Mouse (Mus musculus): ENCODE measurements at regions not wholly inside any gene's neighbourhood (a gene's known extent, or its start where the extent isn't known, plus 50 kb on each side); places are given as distances from the start of the nearest gene placed in this dataset.

DNA sequence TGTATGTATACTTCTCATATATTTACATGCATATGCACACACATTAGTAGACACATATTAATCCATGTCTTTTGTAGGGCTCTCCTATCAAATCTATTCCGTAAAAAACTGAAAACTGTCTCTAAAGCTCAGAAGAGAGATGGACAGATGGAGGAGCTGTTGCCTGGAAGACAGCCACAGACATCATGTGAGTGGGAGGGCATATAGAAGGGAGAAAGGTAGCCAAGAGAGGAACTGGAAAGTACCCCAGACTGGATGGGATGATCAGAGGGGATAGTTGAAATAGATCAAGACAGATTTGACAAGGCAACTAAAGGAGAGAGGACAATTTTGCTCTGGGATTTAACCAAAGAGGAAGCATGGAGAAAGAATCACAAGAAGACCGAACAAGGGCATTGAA lies 375.1 kb downstream of the Wdr11 start:
- Histone ChIP-seq H3K36me3 (ENCODE audit: control insufficient read depth, insufficient read depth, low read length) (no peaks in the 10 kb centered on the region), H3K27ac (ENCODE audit: low read length) (no peak overlapping the region), H3K4me1 (ENCODE audit: control insufficient read depth, insufficient read depth, low read length) (no peaks in the 10 kb centered on the region), H3K27me3 (ENCODE audit: control insufficient read depth, insufficient read depth, low read depth, low read length) (no peaks in the 10 kb centered on the region), H3K4me3 (ENCODE audit: low read depth, low read length) (no peak overlapping the region), H3K4me2 (ENCODE audit: low read length) (no peak overlapping the region), H3K9ac (ENCODE audit: low read depth, low read length) (no peak overlapping the region), H3K9me3 (replicated peaks; ENCODE audit: control insufficient read depth, low read length, poor library complexity, severe bottlenecking) (no peaks in the 10 kb centered on the region)
- 92% methylated on average over 2 of the region's 2 CpGs for WGBS
- no peak for ATAC-seq

DNA sequence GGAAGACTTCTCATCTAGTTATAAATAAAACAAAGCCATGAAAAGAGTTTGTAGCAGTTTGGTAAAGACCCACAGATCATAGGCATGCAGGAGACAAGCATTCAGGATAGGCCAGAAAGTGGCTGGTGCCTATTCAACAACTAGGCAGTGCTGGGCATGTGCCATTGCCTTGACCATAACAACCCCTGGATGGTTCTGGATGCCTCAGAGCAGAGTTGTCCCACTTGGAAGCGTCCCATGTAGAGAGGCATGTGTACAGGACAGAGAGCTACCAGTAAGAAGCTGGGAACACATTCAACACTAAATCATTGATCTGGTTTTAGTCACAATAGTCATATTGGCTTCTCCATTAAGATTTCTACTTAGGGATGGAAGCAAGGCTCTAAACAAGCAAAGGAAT lies 378.5 kb downstream of the Wdr11 start:
- H3K4me2 ChIP-seq (ENCODE audit: low read length), result no peak overlapping the region
- H3K27ac ChIP-seq (ENCODE audit: low read length), result no peak overlapping the region
- 92% methylated on average over 1 of the region's 1 CpGs for WGBS
- H3K4me1 ChIP-seq (ENCODE audit: control insufficient read depth, insufficient read depth, low read length), result no peaks in the 10 kb centered on the region
- no peak for ATAC-seq
- H3K9ac ChIP-seq (ENCODE audit: low read depth, low read length), result no peak overlapping the region
- no peaks in the 10 kb centered on the region for H3K27me3 ChIP-seq (ENCODE audit: control insufficient read depth, insufficient read depth, low read depth, low read length)
- H3K36me3 ChIP-seq (ENCODE audit: control insufficient read depth, insufficient read depth, low read length), result no peaks in the 10 kb centered on the region
- no peak overlapping the region for H3K4me3 ChIP-seq (ENCODE audit: low read depth, low read length)
- no peaks in the 10 kb centered on the region for H3K9me3 ChIP-seq (replicated peaks; ENCODE audit: control insufficient read depth, low read length, poor library complexity, severe bottlenecking)

DNA sequence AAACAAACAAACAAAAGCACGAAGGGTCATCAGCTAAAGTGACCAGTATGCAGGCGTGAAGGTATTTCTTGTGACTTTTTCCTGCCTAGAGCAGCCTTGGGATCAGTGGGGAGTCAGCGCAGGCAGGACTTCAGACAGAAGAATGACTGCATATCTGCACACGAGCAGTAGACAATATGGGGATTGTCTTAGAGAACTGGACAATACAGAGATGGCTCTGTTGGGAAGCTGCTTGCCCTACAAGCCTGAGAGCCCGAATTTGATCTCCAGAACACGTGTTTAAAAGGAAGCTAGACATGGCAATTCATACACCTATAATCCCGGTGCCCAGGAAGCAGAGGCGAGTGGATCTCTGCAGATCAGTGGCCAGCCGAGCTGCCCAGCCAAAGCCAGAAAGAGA lies 382.5 kb downstream of the Wdr11 start:
- Histone ChIP-seq H3K4me1 (ENCODE audit: control insufficient read depth, insufficient read depth, low read length) (no peaks in the 10 kb centered on the region), H3K4me3 (ENCODE audit: low read depth, low read length) (no peak overlapping the region), H3K27me3 (ENCODE audit: control insufficient read depth, insufficient read depth, low read depth, low read length) (no peaks in the 10 kb centered on the region), H3K4me2 (ENCODE audit: low read length) (no peak overlapping the region), H3K9me3 (replicated peaks; ENCODE audit: control insufficient read depth, low read length, poor library complexity, severe bottlenecking) (no peaks in the 10 kb centered on the region), H3K27ac (ENCODE audit: low read length) (no peak overlapping the region), H3K9ac (ENCODE audit: low read depth, low read length) (no peak overlapping the region), H3K36me3 (ENCODE audit: control insufficient read depth, insufficient read depth, low read length) (no peaks in the 10 kb centered on the region)
- ATAC-seq, result no peak
- 74% methylated on average over 9 of the region's 9 CpGs for WGBS

DNA sequence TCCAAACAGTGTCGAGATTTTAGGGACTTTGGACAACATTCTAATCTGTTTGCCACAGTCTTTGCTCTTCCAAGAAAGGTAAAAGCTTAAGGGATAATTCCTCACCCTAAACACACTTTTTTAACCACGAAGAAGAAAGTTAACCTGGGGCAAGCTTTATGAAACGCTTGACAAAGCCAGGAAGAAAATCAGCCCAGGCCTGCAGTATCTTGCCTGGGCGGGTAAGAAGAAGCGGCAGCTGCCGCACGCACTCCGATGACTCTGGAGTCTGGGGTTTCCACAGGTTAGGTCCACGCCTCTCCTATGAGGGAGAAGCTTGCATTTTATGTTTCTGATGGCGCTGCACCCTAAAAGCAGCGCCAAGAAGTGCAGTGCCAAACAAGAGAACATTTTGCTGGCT lies 383.2 kb downstream of the Wdr11 start:
- H3K36me3 ChIP-seq (ENCODE audit: control insufficient read depth, insufficient read depth, low read length), result no peaks in the 10 kb centered on the region
- no peak overlapping the region for H3K27ac ChIP-seq (ENCODE audit: low read length)
- H3K4me2 ChIP-seq (ENCODE audit: low read length), result no peak overlapping the region
- H3K4me3 ChIP-seq (ENCODE audit: low read depth, low read length), result no peak overlapping the region
- no peak for ATAC-seq
- H3K27me3 ChIP-seq (ENCODE audit: control insufficient read depth, insufficient read depth, low read depth, low read length), result no peaks in the 10 kb centered on the region
- no peaks in the 10 kb centered on the region for H3K4me1 ChIP-seq (ENCODE audit: control insufficient read depth, insufficient read depth, low read length)
- no peak overlapping the region for H3K9ac ChIP-seq (ENCODE audit: low read depth, low read length)
- no peaks in the 10 kb centered on the region for H3K9me3 ChIP-seq (replicated peaks; ENCODE audit: control insufficient read depth, low read length, poor library complexity, severe bottlenecking)
- 78% methylated on average over 11 of the region's 11 CpGs for WGBS

DNA sequence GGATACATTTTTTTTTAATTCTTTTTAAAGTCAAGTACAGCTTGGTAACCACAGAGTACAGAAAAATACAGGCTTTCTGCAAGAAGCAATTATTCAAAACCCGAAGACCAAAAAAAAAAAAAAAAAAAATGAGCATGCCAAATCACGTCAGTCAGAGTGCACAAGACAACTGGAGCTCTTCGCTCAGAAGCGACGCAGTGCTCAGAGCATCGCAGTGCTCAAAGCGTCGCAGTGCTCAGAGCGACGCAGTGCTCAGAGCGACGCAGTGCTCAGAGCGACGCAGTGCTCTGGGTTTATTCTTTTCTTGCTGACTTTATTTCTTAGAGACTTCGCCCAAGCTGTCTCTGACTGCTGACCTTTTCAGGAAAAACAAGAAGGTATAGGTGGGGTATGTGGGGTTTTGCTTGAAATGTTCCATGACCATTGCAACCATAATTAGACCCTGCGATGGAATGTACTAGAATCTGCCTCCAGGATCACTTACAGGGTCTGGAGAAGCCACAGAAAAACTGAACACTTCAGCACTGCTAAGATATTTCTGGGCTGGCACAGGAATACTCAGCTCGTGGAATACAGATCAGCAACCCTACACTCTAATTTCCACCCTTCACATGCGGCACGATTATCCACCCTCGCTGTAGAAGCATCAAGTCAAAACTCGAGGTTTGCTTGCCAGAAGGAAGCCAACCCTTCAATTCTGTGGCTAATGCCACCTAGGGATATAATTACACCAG lies 384.3 kb downstream of the Wdr11 start:
- Histone ChIP-seq H3K4me2 (ENCODE audit: low read length) (no peak overlapping the region), H3K4me3 (ENCODE audit: low read depth, low read length) (no peak overlapping the region), H3K9ac (ENCODE audit: low read depth, low read length) (no peak overlapping the region), H3K27ac (ENCODE audit: low read length) (no peak overlapping the region), H3K4me1 (ENCODE audit: control insufficient read depth, insufficient read depth, low read length) (no peaks in the 10 kb centered on the region), H3K9me3 (replicated peaks; ENCODE audit: control insufficient read depth, low read length, poor library complexity, severe bottlenecking) (no peaks in the 10 kb centered on the region), H3K27me3 (ENCODE audit: control insufficient read depth, insufficient read depth, low read depth, low read length) (no peaks in the 10 kb centered on the region), H3K36me3 (ENCODE audit: control insufficient read depth, insufficient read depth, low read length) (no peaks in the 10 kb centered on the region)
- no peak for ATAC-seq
- WGBS, result 80% methylated on average over 21 of the region's 21 CpGs

DNA sequence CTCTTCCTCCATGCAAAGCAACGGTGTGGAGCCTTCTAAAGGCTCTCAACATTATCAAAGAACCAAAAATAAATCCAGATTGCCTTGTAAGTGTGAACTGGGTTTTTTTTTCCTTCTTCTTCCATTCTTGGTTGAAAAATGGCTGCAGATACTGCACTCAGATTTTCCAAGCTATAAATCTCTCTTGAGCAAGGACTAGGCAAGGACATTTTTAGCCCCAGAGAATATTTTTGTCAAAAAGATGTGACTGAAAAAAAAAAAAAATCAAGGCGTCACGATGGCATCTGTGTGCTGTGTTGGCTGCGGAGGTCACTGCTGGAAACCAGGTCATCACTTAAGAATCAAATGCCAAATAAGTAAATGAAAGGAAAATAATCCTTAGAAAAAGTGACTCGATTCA lies 386.9 kb downstream of the Wdr11 start:
- H3K27ac ChIP-seq (ENCODE audit: low read length), result no peak overlapping the region
- H3K4me1 ChIP-seq (ENCODE audit: control insufficient read depth, insufficient read depth, low read length), result peaks cover 4% of the 10 kb centered on the region; the same call in 1 of the 2 replicates
- no peak overlapping the region for H3K9ac ChIP-seq (ENCODE audit: low read depth, low read length)
- H3K9me3 ChIP-seq (replicated peaks; ENCODE audit: control insufficient read depth, low read length, poor library complexity, severe bottlenecking), result no peaks in the 10 kb centered on the region
- WGBS, result 84% methylated on average over 5 of the region's 5 CpGs
- no peaks in the 10 kb centered on the region for H3K36me3 ChIP-seq (ENCODE audit: control insufficient read depth, insufficient read depth, low read length)
- H3K27me3 ChIP-seq (ENCODE audit: control insufficient read depth, insufficient read depth, low read depth, low read length), result no peaks in the 10 kb centered on the region; the same call in 1 of the 2 replicates
- no peak overlapping the region for H3K4me3 ChIP-seq (ENCODE audit: low read depth, low read length)
- ATAC-seq, result no peak
- H3K4me2 ChIP-seq (ENCODE audit: low read length), result no peak overlapping the region

DNA sequence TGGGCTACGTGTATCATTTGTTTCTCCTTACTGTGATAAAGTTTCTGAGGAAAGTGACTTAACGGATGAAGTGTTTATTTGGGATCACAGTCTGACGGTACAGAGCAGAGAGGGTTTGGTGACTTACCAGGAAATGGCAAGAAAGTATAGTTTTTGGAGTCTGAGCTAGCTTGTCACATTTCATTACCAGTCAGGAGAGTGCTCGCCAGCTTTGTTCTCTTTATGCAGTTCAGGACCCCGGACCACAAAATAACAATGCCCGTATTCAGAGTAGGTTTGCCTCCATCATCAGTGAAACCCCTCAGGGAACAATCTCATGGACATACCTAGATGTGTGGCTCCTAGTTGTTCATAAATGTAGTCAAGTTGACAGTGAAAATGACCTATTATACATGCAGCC lies 387.7 kb downstream of the Wdr11 start:
- no peaks in the 10 kb centered on the region for H3K9me3 ChIP-seq (replicated peaks; ENCODE audit: control insufficient read depth, low read length, poor library complexity, severe bottlenecking)
- H3K4me2 ChIP-seq (ENCODE audit: low read length), result no peak overlapping the region
- peaks cover 4% of the 10 kb centered on the region; the same call in 1 of the 2 replicates for H3K4me1 ChIP-seq (ENCODE audit: control insufficient read depth, insufficient read depth, low read length)
- WGBS, result 71% methylated on average over 6 of the region's 6 CpGs
- H3K27ac ChIP-seq (ENCODE audit: low read length), result no peak overlapping the region
- H3K9ac ChIP-seq (ENCODE audit: low read depth, low read length), result no peak overlapping the region
- no peak overlapping the region for H3K4me3 ChIP-seq (ENCODE audit: low read depth, low read length)
- no peaks in the 10 kb centered on the region; the same call in 1 of the 2 replicates for H3K27me3 ChIP-seq (ENCODE audit: control insufficient read depth, insufficient read depth, low read depth, low read length)
- no peaks in the 10 kb centered on the region for H3K36me3 ChIP-seq (ENCODE audit: control insufficient read depth, insufficient read depth, low read length)
- ATAC-seq, result no peak

DNA sequence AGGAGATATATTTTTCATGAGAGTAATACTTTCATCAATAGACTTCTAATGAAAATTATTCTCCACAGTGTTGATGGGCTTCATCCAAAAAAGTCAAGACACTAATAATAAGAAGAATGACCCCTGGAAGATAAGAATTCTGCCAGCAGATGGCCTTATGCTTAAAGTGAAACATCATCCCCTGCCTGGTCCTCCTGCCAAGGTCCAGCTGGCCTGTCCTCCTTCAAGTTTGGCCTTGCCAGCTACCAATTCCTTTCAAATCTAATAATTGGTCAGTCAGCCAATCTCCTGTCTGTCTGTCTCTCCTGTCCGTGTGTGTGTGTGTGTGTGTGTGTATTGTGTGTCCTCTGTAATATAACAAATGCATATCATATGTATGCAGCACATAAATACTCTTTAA lies 388.8 kb downstream of the Wdr11 start:
- Histone ChIP-seq H3K36me3 (ENCODE audit: control insufficient read depth, insufficient read depth, low read length) (no peaks in the 10 kb centered on the region), H3K27ac (ENCODE audit: low read length) (no peak overlapping the region), H3K9me3 (replicated peaks; ENCODE audit: control insufficient read depth, low read length, poor library complexity, severe bottlenecking) (no peaks in the 10 kb centered on the region), H3K27me3 (ENCODE audit: control insufficient read depth, insufficient read depth, low read depth, low read length) (no peaks in the 10 kb centered on the region; the same call in 1 of the 2 replicates), H3K4me3 (ENCODE audit: low read depth, low read length) (no peak overlapping the region), H3K4me2 (ENCODE audit: low read length) (no peak overlapping the region), H3K9ac (ENCODE audit: low read depth, low read length) (no peak overlapping the region), H3K4me1 (ENCODE audit: control insufficient read depth, insufficient read depth, low read length) (peaks cover 4% of the 10 kb centered on the region; the same call in 1 of the 2 replicates)
- 80% methylated on average over 1 of the region's 1 CpGs for WGBS
- ATAC-seq, result no peak

DNA sequence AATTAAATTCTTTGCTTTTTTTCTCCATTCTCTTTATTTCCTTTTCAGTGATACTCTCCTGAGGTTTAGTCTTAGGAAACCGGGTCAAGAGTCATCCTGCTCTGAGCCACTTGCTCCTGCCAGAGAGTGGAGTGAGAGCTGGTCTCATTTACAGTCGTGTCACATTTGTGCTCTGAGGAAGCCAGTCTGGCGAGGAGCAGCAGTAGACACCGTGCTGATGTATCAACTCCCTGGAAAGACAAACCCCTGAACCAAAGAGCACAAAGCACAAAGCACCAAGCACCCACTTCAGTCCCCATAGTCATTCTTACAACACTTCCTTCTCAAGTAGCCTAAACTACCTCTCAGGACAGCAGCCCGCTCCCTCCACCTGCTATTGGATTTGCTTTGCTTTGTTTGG lies 390.7 kb downstream of the Wdr11 start:
- no peak for ATAC-seq
- H3K36me3 ChIP-seq (ENCODE audit: control insufficient read depth, insufficient read depth, low read length), result no peaks in the 10 kb centered on the region
- 42% methylated on average over 5 of the region's 5 CpGs for WGBS

More for the DNA sequence above, 390.7 kb downstream of the Wdr11 start:
- Histone ChIP-seq H3K4me2 (ENCODE audit: low read length) (no peak overlapping the region), H3K27me3 (ENCODE audit: control insufficient read depth, insufficient read depth, low read depth, low read length) (no peaks in the 10 kb centered on the region; the same call in 1 of the 2 replicates), H3K4me3 (ENCODE audit: low read depth, low read length) (no peak overlapping the region), H3K27ac (ENCODE audit: low read length) (no peak overlapping the region), H3K4me1 (ENCODE audit: control insufficient read depth, insufficient read depth, low read length) (peaks cover 4% of the 10 kb centered on the region; the same call in 1 of the 2 replicates), H3K9me3 (replicated peaks; ENCODE audit: control insufficient read depth, low read length, poor library complexity, severe bottlenecking) (no peaks in the 10 kb centered on the region), H3K9ac (ENCODE audit: low read depth, low read length) (no peak overlapping the region)

Data from midbrain, embryonic 16.5 days (tissue).